Comparison of ENCODE assay signal across 18 mouse cellular contexts in the genomic region with DNA sequence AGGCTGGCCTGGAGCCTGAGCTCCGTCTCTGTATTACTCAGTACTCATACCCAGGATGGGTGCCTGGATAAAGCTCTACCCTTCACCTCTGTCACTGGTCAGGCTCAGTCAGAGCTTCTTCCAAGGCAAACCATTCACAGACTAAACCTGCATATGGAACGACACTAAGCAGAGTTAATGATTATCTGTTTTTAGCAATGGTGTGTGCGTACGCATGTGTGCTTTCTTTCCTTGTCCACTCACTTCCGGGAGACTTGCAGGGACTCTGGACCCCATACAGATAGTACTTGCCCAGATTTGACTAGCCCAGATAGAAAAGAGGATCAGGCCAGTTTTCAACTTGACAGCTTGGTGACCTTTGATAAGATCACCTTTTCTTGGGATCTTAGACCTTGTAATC. TPM values are rescaled to one million over a fixed set of nuclear protein-coding genes. Genes with fewer than 3 reads are reported as not detected.
DNase-seq lines count a peak whose midpoint lies in the region; ATAC-seq and TF ChIP-seq lines count a peak whose summit lies in the region.
"Had no signal": no experiment of that assay in that cellular context is flagged by ENCODE, and none has a peak within 500 bp of the region (broad histone marks: within the 10 kb centered on the region; RNA-seq: fewer than 3 reads in every experiment).

No protein-coding gene starts in this region.

- no peak for TF ChIP-seq CTCF in kidney, adult 2 months (conservative IDR thresholded peaks at IDR 0.05; ENCODE audit: insufficient read depth, insufficient read length, low read depth, low read length)
- no peak for TF ChIP-seq CTCF in bone marrow macrophage, adult 2 months (IDR thresholded peaks at IDR 0.05; ENCODE audit: low read depth, low read length)
- TF ChIP-seq CTCF in small intestine, adult 2 months (IDR thresholded peaks at IDR 0.05; ENCODE audit: extremely low read depth, insufficient read length, insufficient replicate concordance, low read depth, low read length) = no peak
- no peak for TF ChIP-seq CTCF in thymus, adult 2 months (IDR thresholded peaks at IDR 0.05; ENCODE audit: borderline replicate concordance, control insufficient read depth, extremely low read depth, insufficient read depth, low read length, poor library complexity)

- no peak for ATAC-seq in kidney, embryonic 15.5 days (replicated peaks; ENCODE audit: low FRiP score)
- ATAC-seq: forebrain, postnatal 0 days; lung, postnatal 0 days had no signal

- no peaks in the 10 kb centered on the region for H3K9me3 ChIP-seq in kidney, embryonic 15.5 days (replicated peaks)
- H3K9me3 ChIP-seq: embryonic facial prominence, embryonic 10.5 days; G1E; hindbrain, embryonic 15.5 days; limb, embryonic 12.5 days; megakaryocyte, embryonic 14.5 days; neural tube, embryonic 12.5 days had no signal

- H3K36me3 ChIP-seq in kidney, adult 2 months (ENCODE audit: control insufficient read depth, insufficient read depth, low read length) = no peaks in the 10 kb centered on the region
- H3K36me3 ChIP-seq in kidney, embryonic 15.5 days = peaks cover 10% of the 10 kb centered on the region
- H3K36me3 ChIP-seq in small intestine, adult 2 months (ENCODE audit: control insufficient read depth, insufficient read depth, low read length) = no peaks in the 10 kb centered on the region
- H3K36me3 ChIP-seq in thymus, adult 2 months (ENCODE audit: control insufficient read depth, insufficient read depth, low read length) = no peaks in the 10 kb centered on the region
- H3K36me3 ChIP-seq: hindbrain, embryonic 15.5 days had no signal

- DNase-seq in kidney, adult 2 months = peak; percentile 69
- no peak for DNase-seq in kidney, postnatal 14 days
- no peak for DNase-seq in thymus, adult 2 months
- DNase-seq in urinary bladder, adult 18-20 months (ENCODE audit: low spot score in 2 of 2) = no peak
- DNase-seq: cerebellum, postnatal 25 days; forebrain, postnatal 0 days; right cerebral cortex, postnatal 14 days had no signal

- H3K9ac ChIP-seq in kidney, embryonic 15.5 days = no peak overlapping the region
- H3K9ac ChIP-seq: forebrain, postnatal 0 days; hindbrain, embryonic 15.5 days; limb, embryonic 12.5 days; neural tube, embryonic 12.5 days had no signal

- H3K4me2 ChIP-seq in kidney, embryonic 15.5 days = peak overlapping the region; percentile 12; the same call in 1 of the 2 replicates
- H3K4me2 ChIP-seq: hindbrain, embryonic 15.5 days; limb, embryonic 12.5 days; neural tube, embryonic 12.5 days had no signal

- WGBS in kidney, adult 2 months = 45% methylated on average over 5 of the region's 5 CpGs
- WGBS in kidney, embryonic 15.5 days = 67% methylated on average over 5 of the region's 5 CpGs
- WGBS in small intestine, adult 2 months = 27% methylated on average over 5 of the region's 5 CpGs
- 97% methylated on average over 5 of the region's 5 CpGs for WGBS in thymus, adult 2 months

- peaks cover 45% of the 10 kb centered on the region for H3K4me1 ChIP-seq in kidney, adult 2 months (ENCODE audit: control insufficient read depth, insufficient read depth, low read length)
- H3K4me1 ChIP-seq in bone marrow macrophage, adult 2 months (ENCODE audit: control insufficient read depth, insufficient read depth, low read length) = peaks cover 41% of the 10 kb centered on the region
- peaks cover 37% of the 10 kb centered on the region for H3K4me1 ChIP-seq in kidney, embryonic 15.5 days
- H3K4me1 ChIP-seq in small intestine, adult 2 months (ENCODE audit: control insufficient read depth, insufficient read depth, insufficient read length, low read length) = peaks cover 32% of the 10 kb centered on the region; the same call in 1 of the 2 replicates
- H3K4me1 ChIP-seq in thymus, adult 2 months (replicated peaks; ENCODE audit: control insufficient read depth, insufficient read depth, low read length) = peaks cover 15% of the 10 kb centered on the region

- H3K4me3 ChIP-seq in kidney, adult 2 months (ENCODE audit: insufficient read depth, low read depth, low read length) = no peak overlapping the region
- H3K4me3 ChIP-seq in bone marrow macrophage, adult 2 months (ENCODE audit: insufficient read depth, low read length) = no peak overlapping the region
- H3K4me3 ChIP-seq in kidney, embryonic 15.5 days (replicated peaks) = no peak overlapping the region
- no peak overlapping the region for H3K4me3 ChIP-seq in small intestine, adult 2 months (ENCODE audit: low read depth, low read length)
- H3K4me3 ChIP-seq in thymus, adult 2 months (ENCODE audit: control insufficient read depth, insufficient read depth, low read length) = no peak overlapping the region
- H3K4me3 ChIP-seq: embryonic facial prominence, embryonic 10.5 days; erythroblast, embryonic 14.5 days; hindbrain, embryonic 15.5 days; limb, embryonic 12.5 days; neural tube, embryonic 12.5 days had no signal

- no peak for TF ChIP-seq POLR2A in kidney, adult 2 months (IDR thresholded peaks at IDR 0.05; ENCODE audit: low read depth, low read length)
- no peak for TF ChIP-seq POLR2A in bone marrow macrophage, adult 2 months (IDR thresholded peaks at IDR 0.05; ENCODE audit: borderline replicate concordance, low read depth, low read length)
- no peak for TF ChIP-seq POLR2A in small intestine, adult 2 months (IDR thresholded peaks at IDR 0.05; ENCODE audit: low read depth, low read length)
- no peak for TF ChIP-seq POLR2A in thymus, adult 2 months (IDR thresholded peaks at IDR 0.05; ENCODE audit: control insufficient read depth, extremely low read depth, insufficient read depth, low read length, poor library complexity)

- peak overlapping the region; percentile 43 for H3K27ac ChIP-seq in kidney, adult 2 months (ENCODE audit: insufficient read depth, low read depth, low read length)
- H3K27ac ChIP-seq in bone marrow macrophage, adult 2 months (ENCODE audit: insufficient read depth, low read depth, low read length) = peak overlapping the region; percentile 95
- peak overlapping the region; percentile 64 for H3K27ac ChIP-seq in kidney, embryonic 15.5 days
- peak overlapping the region; percentile 91 for H3K27ac ChIP-seq in small intestine, adult 2 months (ENCODE audit: insufficient read depth, low read depth, low read length)
- H3K27ac ChIP-seq in thymus, adult 2 months (ENCODE audit: control insufficient read depth, insufficient read depth, low read length) = no peak overlapping the region
- H3K27ac ChIP-seq: embryonic facial prominence, embryonic 10.5 days; hindbrain, embryonic 15.5 days; limb, embryonic 12.5 days; neural tube, embryonic 12.5 days had no signal

- no peaks in the 10 kb centered on the region for H3K27me3 ChIP-seq in kidney, adult 2 months (replicated peaks; ENCODE audit: control insufficient read depth, insufficient read depth, low read length)
- no peaks in the 10 kb centered on the region for H3K27me3 ChIP-seq in kidney, embryonic 15.5 days
- no peaks in the 10 kb centered on the region for H3K27me3 ChIP-seq in small intestine, adult 2 months (ENCODE audit: control insufficient read depth, insufficient read depth, low read length)
- H3K27me3 ChIP-seq in thymus, adult 2 months (ENCODE audit: control insufficient read depth, insufficient read depth, low read length) = no peaks in the 10 kb centered on the region
- H3K27me3 ChIP-seq: hindbrain, embryonic 15.5 days; megakaryocyte, embryonic 14.5 days had no signal

RNA-seq across cellular contexts. Expression of gene Mnt, which starts 4.0 kb away (rescaled TPM):
- 12.8 and 13.9 TPM in 2 replicates for polyA plus RNA-seq in kidney, adult 2 months (2012; rRNA removed)
- polyA plus RNA-seq in bone marrow macrophage, adult 2 months (2012; ENCODE audit: insufficient read depth, insufficient read length, missing spikeins) = 26.2 and 29.9 TPM in 2 replicates
- 5.0 and 5.7 TPM in 2 replicates for polyA plus RNA-seq in kidney, embryonic 15.5 days (2015; fragmentation: Nextera tagmentation; extraction: Ambion mirVana)
- polyA plus RNA-seq in small intestine, adult 2 months (2012; rRNA removed) = 9.5 and 23.6 TPM in 2 replicates
- 39.9 and 48.4 TPM in 2 replicates for polyA plus RNA-seq in thymus, adult 2 months (2012; rRNA removed)

RNA-seq across cellular contexts. Expression of gene Mettl16, which starts 56.1 kb away (rescaled TPM):
- 3.2 and 3.8 TPM in 2 replicates for polyA plus RNA-seq in kidney, adult 2 months (2012; rRNA removed)
- polyA plus RNA-seq in bone marrow macrophage, adult 2 months (2012; ENCODE audit: insufficient read depth, insufficient read length, missing spikeins) = 8.9 and 9.2 TPM in 2 replicates
- 54.8 and 55.4 TPM in 2 replicates for polyA plus RNA-seq in kidney, embryonic 15.5 days (2015; fragmentation: Nextera tagmentation; extraction: Ambion mirVana)
- 0.65 and 1.6 TPM in 2 replicates for polyA plus RNA-seq in small intestine, adult 2 months (2012; rRNA removed)
- polyA plus RNA-seq in thymus, adult 2 months (2012; rRNA removed) = 3.2 and 5.3 TPM in 2 replicates
